Mouse (Mus musculus): ENCODE measurements at regions not wholly inside any gene's neighbourhood (a gene's known extent, or its start where the extent isn't known, plus 50 kb on each side); places are given as distances from the start of the nearest gene placed in this dataset.

DNA sequence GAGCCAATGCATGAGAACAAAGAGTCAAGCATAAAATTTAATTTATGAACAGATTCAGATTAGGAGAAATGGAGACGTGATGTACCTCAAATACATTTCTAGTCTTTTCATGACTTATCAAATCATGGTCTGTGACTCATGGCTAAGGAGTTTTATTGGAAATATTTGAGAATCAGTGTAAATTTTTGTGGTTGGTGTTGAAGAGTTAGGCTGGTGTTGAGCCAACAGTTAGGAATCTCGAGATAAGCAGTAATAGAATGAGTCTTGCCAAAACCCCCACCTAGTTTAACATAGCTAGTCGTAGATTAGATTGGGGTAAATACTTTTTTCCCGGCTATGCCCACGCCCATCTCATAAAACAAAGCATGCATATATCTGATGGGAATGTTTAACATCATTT, 462.0 kb upstream of the Gm10306 start:
- in situ Hi-C loops (cut with MboI; ENCODE audit: low pct_ligation_motif_present, low pct_unique_long_range_greater_than_20kb, low sequenced_read_pairs), result no loop called here
- no peaks in the 10 kb centered on the region for H3K4me1 ChIP-seq (ENCODE audit: control insufficient read depth in 1 of 2, insufficient read depth in 2 of 2)
- no peaks in the 10 kb centered on the region for H3K27me3 ChIP-seq (replicated peaks)
- TF ChIP-seq BHLHE40 (IDR thresholded peaks at IDR 0.05; ENCODE audit: low read depth, low read length) (no peak), POLR2A (IDR thresholded peaks at IDR 0.05; ENCODE audit: low read depth, low read length) (no peak), CTCF (conservative IDR thresholded peaks at IDR 0.05 in 1 of 2, IDR thresholded peaks at IDR 0.05 in 1 of 2; ENCODE audit: low read depth in 2 of 2, low read length in 2 of 2) (no peak), MAZ (IDR thresholded peaks at IDR 0.05; ENCODE audit: low read depth, low read length) (no peak), JUND (conservative IDR thresholded peaks at IDR 0.05; ENCODE audit: low read depth, low read length) (no peak), MAX (IDR thresholded peaks at IDR 0.05; ENCODE audit: low read length) (no peak)
- H3K9ac ChIP-seq (ENCODE audit: insufficient read depth, low read depth), result no peak overlapping the region
- H3K4me2 ChIP-seq (ENCODE audit: insufficient read depth, low read depth, poor library complexity, severe bottlenecking), result no peak overlapping the region
- H3K79me2 ChIP-seq (replicated peaks; ENCODE audit: control insufficient read depth, extremely low read depth, insufficient read depth, poor library complexity, severe bottlenecking), result no peaks in the 10 kb centered on the region
- peaks cover 2% of the 10 kb centered on the region for H3K9me3 ChIP-seq (replicated peaks; ENCODE audit: low read length)
- peaks cover 0 to under 1% of the 10 kb centered on the region in 2 experiments for H3K36me3 ChIP-seq (replicated peaks in 1 of 2; ENCODE audit: control insufficient read depth in 1 of 2, insufficient read depth in 1 of 2, low read length in 1 of 2)
- no peak for DNase-seq (ENCODE audit: extremely low read depth)
- no peak overlapping the region for H3K4me3 ChIP-seq (replicated peaks in 1 of 3; ENCODE audit: low read depth in 2 of 3, low read length in 2 of 3, poor library complexity in 1 of 3)
- H3K27ac ChIP-seq (ENCODE audit: insufficient read depth, low read depth), result no peak overlapping the region
- dilution Hi-C loops (cut with MboI; ENCODE audit: extremely low pct_ligation_motif_present, extremely low pct_unique_long_range_greater_than_20kb, low sequenced_read_pairs), result no loop called here

DNA sequence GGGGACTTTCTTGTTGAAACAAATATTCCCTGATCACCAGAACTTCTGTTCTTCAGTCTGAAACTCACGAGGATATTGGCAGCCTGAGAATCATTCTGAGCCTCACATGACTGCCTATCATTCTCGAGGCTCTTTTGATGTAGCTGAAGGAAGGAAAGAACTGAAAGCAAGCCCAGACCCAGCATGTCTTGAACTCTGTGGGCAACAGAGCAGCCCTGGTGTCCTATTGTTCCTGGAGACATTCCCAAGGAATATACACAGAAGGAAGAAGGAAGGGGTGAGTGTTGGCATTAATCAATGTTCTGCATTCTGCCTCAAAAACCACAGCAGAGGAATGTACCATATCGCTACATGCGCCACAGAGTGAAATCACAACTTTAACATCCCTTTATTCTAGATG, 449.4 kb upstream of the Gm10306 start:
- Histone ChIP-seq H3K79me2 (replicated peaks; ENCODE audit: control insufficient read depth, extremely low read depth, insufficient read depth, poor library complexity, severe bottlenecking) (no peaks in the 10 kb centered on the region), H3K9ac (ENCODE audit: insufficient read depth, low read depth) (no peak overlapping the region), H3K27ac (ENCODE audit: insufficient read depth, low read depth) (no peak overlapping the region), H3K9me3 (replicated peaks; ENCODE audit: low read length) (peaks cover 2% of the 10 kb centered on the region), H3K4me2 (ENCODE audit: insufficient read depth, low read depth, poor library complexity, severe bottlenecking) (no peak overlapping the region), H3K27me3 (replicated peaks) (no peaks in the 10 kb centered on the region), H3K4me1 (ENCODE audit: control insufficient read depth in 1 of 2, insufficient read depth in 2 of 2) (no peaks in the 10 kb centered on the region), H3K4me3 (replicated peaks in 1 of 3; ENCODE audit: low read depth in 2 of 3, low read length in 2 of 3, poor library complexity in 1 of 3) (no peak overlapping the region), H3K36me3 (replicated peaks in 1 of 2; ENCODE audit: control insufficient read depth in 1 of 2, insufficient read depth in 1 of 2, low read length in 1 of 2) (no peaks in the 10 kb centered on the region)
- dilution Hi-C loops (cut with MboI; ENCODE audit: extremely low pct_ligation_motif_present, extremely low pct_unique_long_range_greater_than_20kb, low sequenced_read_pairs) (no loop called here), in situ Hi-C loops (cut with MboI; ENCODE audit: low pct_ligation_motif_present, low pct_unique_long_range_greater_than_20kb, low sequenced_read_pairs) (no loop called here)
- TF ChIP-seq MAFK (IDR thresholded peaks at IDR 0.05; ENCODE audit: insufficient replicate concordance, low read length) (no peak), USF1 (IDR thresholded peaks at IDR 0.05; ENCODE audit: low read depth, low read length) (no peak), MYC (IDR thresholded peaks at IDR 0.05; ENCODE audit: low read depth, low read length) (no peak), TCF12 (IDR thresholded peaks at IDR 0.05; ENCODE audit: low read depth, low read length) (no peak), CTCF (conservative IDR thresholded peaks at IDR 0.05 in 1 of 2, IDR thresholded peaks at IDR 0.05 in 1 of 2; ENCODE audit: low read depth in 2 of 2, low read length in 2 of 2) (no peak), USF2 (conservative IDR thresholded peaks at IDR 0.05; ENCODE audit: low read depth, low read length) (no peak), ETS1 (conservative IDR thresholded peaks at IDR 0.05; ENCODE audit: low read depth, low read length) (no peak), MEF2A (IDR thresholded peaks at IDR 0.05; ENCODE audit: borderline replicate concordance, low read depth, low read length) (no peak), ZKSCAN1 (IDR thresholded peaks at IDR 0.05; ENCODE audit: borderline replicate concordance, low read depth, low read length) (no peak), IRF4 (IDR thresholded peaks at IDR 0.05; ENCODE audit: low read depth, low read length) (no peak), POLR2A (IDR thresholded peaks at IDR 0.05; ENCODE audit: low read depth, low read length) (no peak), RCOR1 (conservative IDR thresholded peaks at IDR 0.05; ENCODE audit: low read depth, low read length) (no peak), MAX (IDR thresholded peaks at IDR 0.05; ENCODE audit: low read length) (no peak), SIN3A (IDR thresholded peaks at IDR 0.05; ENCODE audit: low read length) (no peak)
- DNase-seq (ENCODE audit: extremely low read depth), result no peak
